Mouse (Mus musculus) left cerebral cortex, adult 2 months (tissue): ENCODE measurements around the gene Ppp1r36. TPM values are rescaled to one million over a fixed set of nuclear protein-coding genes. Genes with fewer than 3 reads are reported as not detected.
"Not testable (repeated sequence)": the region's sequence is repeated elsewhere in the genome, so short reads cannot be mapped to it uniquely, and the experiment has no call there.

Experiments used
- DNase-seq, 2 experiments: peaks; one replicate each; pipeline ENCODE4 v3.0.0; 2021 to 2022; ENCODE audit warnings: low spot score in 2 of 2, mixed read lengths in 1 of 2; ENCODE audit errors: extremely low spot score in 1 of 2
- H3K27ac ChIP-seq: fragments of 200-600 bp; 2 replicates; pipeline ENCODE4 v1.8.1; 2022
- H3K4me3 ChIP-seq: fragments of 200-600 bp; 2 replicates; pipeline ENCODE4 v1.8.1; 2022
- CTCF ChIP-seq: fragments of 200-600 bp; IDR thresholded peaks from 2 replicates; pipeline ENCODE4 v1.8.1; 2022; ENCODE audit warnings: antibody characterized with exemption, mild to moderate bottlenecking, moderate library complexity
- intact Hi-C: fragments of 180-260 bp; cut with DNase I; formaldehyde crosslinking; loops from one replicate; pipeline ENCODE4 v1.15.1; 2025
- total RNA-seq, 2 experiments: library from RNA; stranded (reverse); gene quantifications; 2 replicates each; pipeline ENCODE4 v1.2.3; 2021

Ppp1r36 gene
- total RNA-seq, 2 experiments from 2014 or later: 1.1 to 1.4 TPM

- no peak for TF ChIP-seq CTCF
- no peak for DNase-seq
- Histone ChIP-seq H3K27ac (peak overlapping the region; percentile 71), H3K4me3 (no peak overlapping the region)
- intact Hi-C loops: no loop called here
Measured at GRCm38 (mm10) chr12:76430879-76431406, 13.6 kb downstream of the Ppp1r36 start.

- no peak for DNase-seq
- H3K4me3 ChIP-seq: no peak overlapping the region
Measured at GRCm38 (mm10) chr12:76431431-76431830, 14.1 kb downstream of the Ppp1r36 start.

GRCm38 (mm10) chr12:76434111-76434510 is 16.8 kb downstream of the Ppp1r36 start:
- no peak overlapping the region for H3K27ac ChIP-seq
- no peak for DNase-seq

More at GRCm38 (mm10) chr12:76431431-76431830, 14.1 kb downstream of the Ppp1r36 start:
- H3K27ac ChIP-seq: peak overlapping the region; percentile 71; the same call in 1 of the 2 replicates
- intact Hi-C loops: no loop called here
- no peak for TF ChIP-seq CTCF

GRCm38 (mm10) chr12:76435084-76435483 is 17.7 kb downstream of the Ppp1r36 start:
- TF ChIP-seq CTCF: no peak
- DNase-seq: no peak
- Histone ChIP-seq H3K4me3 (0 out of 2 replicates have a peak overlapping the region, but pooled peaks have one; percentile 18), H3K27ac (no peak overlapping the region)
- intact Hi-C loops: no loop called here

More at GRCm38 (mm10) chr12:76434111-76434510, 16.8 kb downstream of the Ppp1r36 start:
- intact Hi-C loops: no loop called here
- no peak for TF ChIP-seq CTCF
- no peak overlapping the region for H3K4me3 ChIP-seq

- no peak for TF ChIP-seq CTCF
- intact Hi-C loops: no loop called here
- H3K4me3 ChIP-seq: no peak overlapping the region
- H3K27ac ChIP-seq: no peak overlapping the region
- DNase-seq: no peak
Measured at GRCm38 (mm10) chr12:76435549-76435948, 18.2 kb downstream of the Ppp1r36 start.

- H3K27ac ChIP-seq, DNase-seq, intact Hi-C loops, H3K4me3 ChIP-seq: not testable (repeated sequence)
Measured at GRCm38 (mm10) chr12:76443488-76443887, 26.1 kb downstream of the Ppp1r36 start.

- no peak for DNase-seq
- no peak overlapping the region for H3K27ac ChIP-seq
- intact Hi-C loops: no loop called here
- no peak for TF ChIP-seq CTCF
- no peak overlapping the region for H3K4me3 ChIP-seq
Measured at GRCm38 (mm10) chr12:76444359-76444772, 27.0 kb downstream of the Ppp1r36 start.

GRCm38 (mm10) chr12:76444862-76445261 is 27.5 kb downstream of the Ppp1r36 start:
- no peak overlapping the region for H3K27ac ChIP-seq
- no peak for DNase-seq
- TF ChIP-seq CTCF: no peak
- H3K4me3 ChIP-seq: no peak overlapping the region
- intact Hi-C loops: no loop called here

GRCm38 (mm10) chr12:76446201-76446600 is 28.9 kb downstream of the Ppp1r36 start:
- intact Hi-C loops: no loop called here
- H3K4me3 ChIP-seq: no peak overlapping the region
- no peak for TF ChIP-seq CTCF
- DNase-seq: no peak
- no peak overlapping the region for H3K27ac ChIP-seq

GRCm38 (mm10) chr12:76448127-76448526 is 30.8 kb downstream of the Ppp1r36 start:
- Histone ChIP-seq H3K4me3 (no peak overlapping the region), H3K27ac (no peak overlapping the region)
- intact Hi-C loops: no loop called here
- DNase-seq: no peak
- TF ChIP-seq CTCF: no peak

- TF ChIP-seq CTCF: no peak
- no peak overlapping the region for H3K27ac ChIP-seq
- intact Hi-C loops: no loop called here
- no peak for DNase-seq
- no peak overlapping the region for H3K4me3 ChIP-seq
Measured at GRCm38 (mm10) chr12:76452203-76452602, 34.9 kb downstream of the Ppp1r36 start.

- intact Hi-C loops, DNase-seq, H3K4me3 ChIP-seq, H3K27ac ChIP-seq: not testable (repeated sequence)
Measured at GRCm38 (mm10) chr12:76458445-76458844, 41.1 kb downstream of the Ppp1r36 start.

GRCm38 (mm10) chr12:76459032-76459431 is 41.7 kb downstream of the Ppp1r36 start:
- H3K27ac ChIP-seq: no peak overlapping the region
- no peak for DNase-seq
- no peak overlapping the region for H3K4me3 ChIP-seq
- TF ChIP-seq CTCF: no peak
- intact Hi-C loops: no loop called here
